Mouse (Mus musculus) heart, adult 2 months (tissue): ENCODE data around the gene Tex2.

ENCODE experiments used
- CTCF ChIP-seq: fragments of 200-600 bp; IDR thresholded peaks from 2 replicates; pipeline ENCODE4 v1.8.1; 2022; ENCODE audit warnings: antibody characterized with exemption, mild to moderate bottlenecking, moderate library complexity
- EP300 ChIP-seq: fragments of 200-500 bp; IDR thresholded peaks from 2 replicates; pipeline ENCODE4 v1.6.1; 2011; ENCODE audit warnings: low read depth, low read length, control low read depth; ENCODE audit not compliant: insufficient read depth
- POLR2A ChIP-seq: fragments of 200-500 bp; IDR thresholded peaks from 2 replicates; pipeline ENCODE4 v1.6.1; 2011; ENCODE audit warnings: mild to moderate bottlenecking, low read depth, low read length, control low read depth; ENCODE audit not compliant: insufficient read depth

GRCm38 (mm10) chr11:106489036-106489693 lies 124.1 kb downstream of the Tex2 start:
- TF ChIP-seq POLR2A (no peak), CTCF (no peak), EP300 (no peak)
